Mouse (Mus musculus): ENCODE results near the gene Sorbs1.

GRCm38 (mm10) chr19:40368517-40368916 lies 145.1 kb downstream of the Sorbs1 start:
- TF ChIP-seq CTCF (IDR thresholded peaks at IDR 0.05; ENCODE audit: low read depth) = no peak
- no peak for TF ChIP-seq EP300 (optimal IDR thresholded peaks at IDR 0.05)

All from stomach, postnatal 0 days (tissue).